Mouse (Mus musculus): ENCODE data around the gene 2310034G01Rik.

The 2310034G01Rik gene

GRCm38 (mm10) chr19:46328081-46329030, 21.7 kb downstream of the 2310034G01Rik start, which contains the start of gene Fbxl15:
TSS of gene Fbxl15 (plus strand) at chr19:46328184.
- DNase-seq (ENCODE audit: low read depth), result peak; percentile 81

GRCm38 (mm10) chr19:46327531-46328064, 22.5 kb downstream of the 2310034G01Rik start:
- DNase-seq (ENCODE audit: low read depth), result no peak

- DNase-seq (ENCODE audit: low read depth), result no peak
Measured at GRCm38 (mm10) chr19:46326756-46327305, 23.3 kb downstream of the 2310034G01Rik start, which contains the start of gene Psd. TSS of gene Psd (minus strand) at chr19:46327156.

- DNase-seq (ENCODE audit: low read depth), result no peak
Measured at GRCm38 (mm10) chr19:46326019-46326755, 23.9 kb downstream of the 2310034G01Rik start.

GRCm38 (mm10) chr19:46324918-46325317, 25.2 kb downstream of the 2310034G01Rik start:
- DNase-seq (ENCODE audit: low read depth), result no peak

- DNase-seq (ENCODE audit: low read depth), result no peak
Measured at GRCm38 (mm10) chr19:46324366-46324765, 25.7 kb downstream of the 2310034G01Rik start.

GRCm38 (mm10) chr19:46323716-46324115, 26.4 kb downstream of the 2310034G01Rik start:
- DNase-seq (ENCODE audit: low read depth), result no peak

- no peak for DNase-seq (ENCODE audit: low read depth)
Measured at GRCm38 (mm10) chr19:46322996-46323572, 27.0 kb downstream of the 2310034G01Rik start.

GRCm38 (mm10) chr19:46322144-46322995, 27.7 kb downstream of the 2310034G01Rik start:
- no peak for DNase-seq (ENCODE audit: low read depth)

- DNase-seq (ENCODE audit: low read depth), result no peak
Measured at GRCm38 (mm10) chr19:46321101-46321943, 28.8 kb downstream of the 2310034G01Rik start.

- no peak for DNase-seq (ENCODE audit: low read depth)
Measured at GRCm38 (mm10) chr19:46320076-46320785, 29.9 kb downstream of the 2310034G01Rik start.

- no peak for DNase-seq (ENCODE audit: low read depth)
Measured at GRCm38 (mm10) chr19:46318586-46319378, 31.3 kb downstream of the 2310034G01Rik start.

GRCm38 (mm10) chr19:46318031-46318471, 32.1 kb downstream of the 2310034G01Rik start:
- no peak for DNase-seq (ENCODE audit: low read depth)

GRCm38 (mm10) chr19:46317546-46317885, 32.6 kb downstream of the 2310034G01Rik start:
- no peak for DNase-seq (ENCODE audit: low read depth)

GRCm38 (mm10) chr19:46316846-46317545, 33.1 kb downstream of the 2310034G01Rik start:
- DNase-seq (ENCODE audit: low read depth), result no peak

GRCm38 (mm10) chr19:46315752-46316610, 34.1 kb downstream of the 2310034G01Rik start:
- DNase-seq (ENCODE audit: low read depth), result no peak

Data from fibroblast of lung, adult 2 months (primary cell).